Mouse (Mus musculus) spleen, adult 2 months (tissue): ENCODE data around the gene Kcnj15. TPM values are rescaled to one million over a fixed set of nuclear protein-coding genes. Genes with fewer than 3 reads are reported as not detected.
A peak's percentile ranks its signal among the peaks of the same experiment; 100 is the strongest.

Source experiments
- DNase-seq, 2 experiments: peaks; one replicate each; pipeline versions ENCODE4 v3.0.0 to v3.0.0-alpha.2; 2012 to 2021; ENCODE audit warnings: low spot score in 2 of 2, low read depth in 1 of 2
- H3K27ac ChIP-seq: fragments of 200-500 bp; 2 replicates; pipeline ENCODE4 v1.5.1; 2012; ENCODE audit warnings: low read length, inconsistent platforms; ENCODE audit not compliant: insufficient read depth
- H3K27me3 ChIP-seq: fragments of 200-500 bp; 2 replicates; pipeline ENCODE4 v1.6.1; 2012; ENCODE audit warnings: mild to moderate bottlenecking, moderate library complexity, low read length, inconsistent platforms; ENCODE audit not compliant: control insufficient read depth, insufficient read depth
- H3K36me3 ChIP-seq: fragments of 200-500 bp; 2 replicates; pipeline ENCODE4 v1.6.1; 2012; ENCODE audit warnings: mild to moderate bottlenecking, low read length, inconsistent platforms; ENCODE audit not compliant: control insufficient read depth, insufficient read depth
- H3K4me1 ChIP-seq: fragments of 200-500 bp; 2 replicates; pipeline ENCODE4 v1.6.1; 2011; ENCODE audit warnings: inconsistent platforms; ENCODE audit not compliant: control insufficient read depth, insufficient read depth, insufficient read length
- H3K4me3 ChIP-seq: fragments of 200-500 bp; 2 replicates; pipeline ENCODE4 v1.5.1; 2011; ENCODE audit warnings: mild to moderate bottlenecking, inconsistent platforms; ENCODE audit not compliant: insufficient read depth, insufficient read length; ENCODE audit errors: extremely low read depth
- CTCF ChIP-seq: fragments of 200-500 bp; IDR thresholded peaks from 2 replicates; pipeline ENCODE4 v1.5.1; 2011; ENCODE audit warnings: mild to moderate bottlenecking, inconsistent platforms; ENCODE audit not compliant: insufficient read depth, insufficient read length, insufficient replicate concordance; ENCODE audit errors: extremely low read depth
- POLR2A ChIP-seq: fragments of 200-500 bp; IDR thresholded peaks from 2 replicates; pipeline ENCODE4 v1.6.1; 2011; ENCODE audit warnings: low read depth, low read length, inconsistent platforms
- WGBS: fragments of 180-500 bp; shearing (Covaris S2); methylation state at CpG from one replicate; pipeline ENCODE4 v1.1.7; 2018; 5-methylcytosine and 5-hydroxymethylcytosine counted together
- polyA plus RNA-seq: library from polyadenylated mRNA; depleted of rRNA; stranded (reverse); fragments of >200 nt; gene quantifications from 2 replicates; pipeline ENCODE4 v1.2.3, GENCODE M21; 2012

Gene Kcnj15
- polyA plus RNA-seq, 1 experiment, result 0.60 TPM

DNA sequence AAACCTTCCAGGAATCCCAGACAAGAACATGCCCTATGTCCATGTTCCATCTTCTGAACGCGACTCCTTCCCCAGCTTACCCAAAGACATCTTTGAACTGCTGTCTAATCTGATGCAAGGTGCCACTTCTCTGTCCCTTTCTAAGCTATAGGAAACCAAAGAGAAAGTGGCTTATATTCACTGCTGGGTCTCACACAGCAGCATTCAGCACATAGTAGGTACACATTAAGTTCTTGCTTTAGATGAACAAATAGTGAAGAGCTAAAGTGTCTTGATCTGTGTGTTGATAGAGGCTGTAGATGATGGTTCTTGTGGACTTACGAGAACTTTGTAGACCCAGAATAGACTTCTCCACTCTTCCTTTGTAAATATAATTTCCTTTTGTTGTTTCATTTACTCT is 23.0 kb downstream of the Kcnj15 start:
- no peaks in the 10 kb centered on the region for H3K36me3 ChIP-seq
- H3K4me3 ChIP-seq, result no peak overlapping the region
- no peaks in the 10 kb centered on the region for H3K27me3 ChIP-seq
- DNase-seq, result no peak
- 90% methylated on average over 3 of the region's 3 CpGs for WGBS
- no peak for TF ChIP-seq POLR2A
- no peak for TF ChIP-seq CTCF
- no peak overlapping the region for H3K27ac ChIP-seq
- H3K4me1 ChIP-seq, result no peaks in the 10 kb centered on the region; the same call in 1 of the 2 replicates

DNA sequence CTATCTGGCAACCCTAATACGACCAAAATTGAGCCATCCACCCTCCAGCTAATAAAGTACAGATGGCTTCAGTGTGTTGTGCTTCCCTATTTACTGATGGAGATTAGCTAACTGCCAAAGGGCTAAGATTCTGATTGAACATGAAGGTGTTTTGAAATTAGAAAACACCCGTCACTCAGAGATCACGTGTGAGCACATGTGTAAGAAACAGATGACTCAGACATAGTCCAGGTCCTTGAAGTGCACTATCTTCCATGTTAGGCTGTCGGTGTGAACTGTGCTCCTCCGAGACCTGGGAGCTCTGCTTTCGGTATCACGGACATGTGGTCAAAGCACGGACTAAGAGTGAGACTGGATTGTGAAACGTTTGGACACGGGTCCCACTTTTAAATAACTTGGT is 26.0 kb downstream of the Kcnj15 start:
- Histone ChIP-seq H3K4me3 (no peak overlapping the region), H3K36me3 (no peaks in the 10 kb centered on the region), H3K27ac (no peak overlapping the region), H3K27me3 (no peaks in the 10 kb centered on the region), H3K4me1 (no peaks in the 10 kb centered on the region; the same call in 1 of the 2 replicates)
- no peak for DNase-seq
- WGBS, result 85% methylated on average over 10 of the region's 10 CpGs
- TF ChIP-seq POLR2A (no peak), CTCF (no peak)

DNA sequence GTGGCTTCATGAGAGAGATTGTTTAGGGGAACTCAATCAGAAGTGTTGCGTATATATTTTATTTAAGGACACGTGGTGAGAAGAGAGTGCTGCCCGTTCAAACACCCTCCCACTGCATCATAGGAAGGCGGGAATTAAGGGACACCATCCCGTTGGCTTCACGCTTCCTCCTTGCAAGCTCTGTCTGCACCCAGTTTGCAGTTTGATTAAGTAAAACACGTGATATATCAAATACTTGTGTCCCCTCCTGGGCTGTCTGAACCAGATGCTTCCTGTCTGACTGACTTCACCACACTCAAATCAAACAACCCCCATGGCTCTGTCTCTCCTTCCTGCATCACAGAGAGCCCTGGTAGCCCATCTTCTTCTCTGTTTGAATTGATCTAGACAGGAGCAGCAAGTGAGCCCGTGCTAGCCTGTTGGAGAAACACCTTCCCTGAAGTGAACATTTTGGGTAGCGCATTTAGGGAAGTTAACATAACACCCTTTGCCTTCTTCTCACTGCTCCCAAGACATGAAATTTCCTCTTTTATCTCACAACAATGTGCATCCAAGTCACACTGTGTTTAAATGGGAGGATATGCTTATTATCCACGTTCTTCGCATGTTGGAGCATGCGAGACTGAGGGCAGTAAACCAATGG is 26.8 kb downstream of the Kcnj15 start:
- no peaks in the 10 kb centered on the region; the same call in 1 of the 2 replicates for H3K4me1 ChIP-seq
- H3K27me3 ChIP-seq, result no peaks in the 10 kb centered on the region
- WGBS, result 23% methylated on average over 12 of the region's 12 CpGs
- no peak overlapping the region for H3K4me3 ChIP-seq
- no peak overlapping the region for H3K27ac ChIP-seq
- DNase-seq, result peak in 1 of 2 experiments; percentile 11
- no peak for TF ChIP-seq CTCF
- TF ChIP-seq POLR2A, result no peak
- H3K36me3 ChIP-seq, result no peaks in the 10 kb centered on the region

DNA sequence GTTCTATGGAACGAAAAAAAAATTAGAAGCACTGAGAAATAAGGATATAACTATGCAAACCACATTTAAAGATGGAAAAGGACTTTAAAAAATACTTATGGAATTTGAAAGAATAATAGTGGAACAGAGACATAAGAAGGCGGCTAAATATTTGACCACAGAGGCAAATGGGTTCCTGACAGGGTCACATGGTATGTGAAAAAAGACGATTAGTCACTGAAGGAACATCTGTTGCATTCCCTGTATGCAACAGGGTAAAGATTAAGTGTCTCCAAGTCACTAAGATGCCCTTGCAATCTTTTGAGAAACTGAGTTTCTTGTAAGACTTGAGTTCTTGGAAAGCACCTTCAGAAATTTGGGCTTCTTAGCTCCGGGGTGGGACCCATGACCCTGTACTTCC is 27.7 kb downstream of the Kcnj15 start:
- H3K27me3 ChIP-seq, result no peaks in the 10 kb centered on the region
- H3K4me3 ChIP-seq, result no peak overlapping the region
- no peaks in the 10 kb centered on the region; the same call in 1 of the 2 replicates for H3K4me1 ChIP-seq
- WGBS, result 59% methylated on average over 4 of the region's 4 CpGs
- DNase-seq, result no peak
- TF ChIP-seq POLR2A, result no peak
- no peak for TF ChIP-seq CTCF
- H3K36me3 ChIP-seq, result no peaks in the 10 kb centered on the region
- H3K27ac ChIP-seq, result no peak overlapping the region

DNA sequence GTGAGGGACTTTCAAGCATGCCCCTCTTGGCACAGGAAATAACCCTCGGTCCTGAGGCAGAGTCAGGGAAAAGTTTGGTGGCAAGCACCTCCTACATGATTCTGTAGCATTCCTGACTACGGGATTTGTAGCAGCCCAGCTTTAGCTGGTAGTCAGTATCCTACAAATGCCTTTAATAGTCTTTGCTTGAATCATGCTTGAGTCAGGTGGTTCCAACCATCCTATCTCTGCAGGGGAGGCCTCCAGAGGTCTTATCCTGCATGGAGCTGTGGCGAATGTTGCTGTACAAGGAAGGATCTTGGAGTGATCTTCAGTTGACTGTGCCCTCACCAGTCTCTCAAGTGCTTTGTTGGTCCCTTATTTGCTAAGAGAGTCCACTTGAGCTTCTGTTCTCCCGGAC is 28.4 kb downstream of the Kcnj15 start:
- 85% methylated on average over 4 of the region's 4 CpGs for WGBS
- TF ChIP-seq CTCF, result no peak
- TF ChIP-seq POLR2A, result no peak

DNA sequence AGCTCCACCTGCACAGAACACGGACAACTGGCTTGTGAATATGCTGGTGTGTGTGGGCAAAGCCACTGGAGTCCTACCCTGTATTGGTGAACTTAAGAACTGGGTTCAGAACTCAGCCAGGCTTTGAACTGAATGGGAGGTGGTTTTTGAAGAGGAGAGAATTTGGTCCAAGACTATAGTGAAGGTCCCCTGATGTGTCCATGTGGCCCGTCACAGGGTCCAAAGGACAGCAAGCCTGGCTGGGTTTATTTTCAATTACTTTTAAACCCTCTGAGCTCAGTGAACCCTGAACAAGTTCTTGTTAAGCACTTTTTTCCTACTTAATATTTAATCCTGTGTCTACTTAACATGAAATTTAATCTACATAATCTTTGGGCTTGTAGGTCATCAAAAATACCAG is 30.3 kb downstream of the Kcnj15 start:
- no peak for TF ChIP-seq POLR2A
- TF ChIP-seq CTCF, result no peak
- Histone ChIP-seq H3K27ac (no peak overlapping the region), H3K4me3 (no peak overlapping the region), H3K36me3 (no peaks in the 10 kb centered on the region), H3K4me1 (no peaks in the 10 kb centered on the region; the same call in 1 of the 2 replicates), H3K27me3 (no peaks in the 10 kb centered on the region)
- DNase-seq, result no peak
- 88% methylated on average over 2 of the region's 2 CpGs for WGBS

More for the DNA sequence above, 28.4 kb downstream of the Kcnj15 start:
- Histone ChIP-seq H3K4me3 (no peak overlapping the region), H3K27ac (no peak overlapping the region), H3K36me3 (no peaks in the 10 kb centered on the region), H3K27me3 (no peaks in the 10 kb centered on the region), H3K4me1 (no peaks in the 10 kb centered on the region; the same call in 1 of the 2 replicates)
- DNase-seq, result no peak

GRCm38 (mm10) chr16:95289375-95289774 is 32.0 kb downstream of the Kcnj15 start:
- Histone ChIP-seq H3K4me3 (no peak overlapping the region), H3K36me3 (no peaks in the 10 kb centered on the region), H3K27me3 (no peaks in the 10 kb centered on the region), H3K4me1 (no peaks in the 10 kb centered on the region; the same call in 1 of the 2 replicates), H3K27ac (no peak overlapping the region)
- 57% methylated on average over 3 of the region's 3 CpGs for WGBS
- no peak for TF ChIP-seq POLR2A
- TF ChIP-seq CTCF, result no peak
- no peak for DNase-seq
